Mouse (Mus musculus): ENCODE data around the gene Gm49378. TPM values are rescaled to one million over a fixed set of nuclear protein-coding genes. Genes with fewer than 3 reads are reported as not detected.

The Gm49378 gene
- polyA plus RNA-seq, 1 experiment: 14.1 TPM

- TF ChIP-seq CTCF (IDR thresholded peaks at IDR 0.05; ENCODE audit: low read depth, low read length): no peak
- peaks cover 48% of the 10 kb centered on the region for H3K36me3 ChIP-seq (ENCODE audit: control insufficient read depth, insufficient read depth, low read length, poor library complexity, severe bottlenecking)
- no peaks in the 10 kb centered on the region for H3K9me3 ChIP-seq (replicated peaks; ENCODE audit: control insufficient read depth, insufficient read depth, low read length, poor library complexity, severe bottlenecking)
- no peaks in the 10 kb centered on the region for H3K27me3 ChIP-seq (ENCODE audit: control insufficient read depth, insufficient read depth, low read length, poor library complexity, severe bottlenecking)
- no peak overlapping the region for H3K4me3 ChIP-seq (ENCODE audit: low read depth, low read length)
- H3K4me1 ChIP-seq (ENCODE audit: control insufficient read depth, insufficient read depth, low read length): no peaks in the 10 kb centered on the region
- H3K27ac ChIP-seq (ENCODE audit: insufficient read depth, low read length): no peak overlapping the region
- H3K9ac ChIP-seq (ENCODE audit: low read depth, poor library complexity, severe bottlenecking): no peak overlapping the region
Observed at GRCm38 (mm10) chr14:55598521-55599390, 38.9 kb downstream of the Gm49378 start.

- Histone ChIP-seq H3K27me3 (ENCODE audit: control insufficient read depth, insufficient read depth, low read length, poor library complexity, severe bottlenecking) (no peaks in the 10 kb centered on the region), H3K27ac (ENCODE audit: insufficient read depth, low read length) (no peak overlapping the region), H3K9ac (ENCODE audit: low read depth, poor library complexity, severe bottlenecking) (no peak overlapping the region), H3K4me3 (ENCODE audit: low read depth, low read length) (no peak overlapping the region), H3K36me3 (ENCODE audit: control insufficient read depth, insufficient read depth, low read length, poor library complexity, severe bottlenecking) (peaks cover 38% of the 10 kb centered on the region), H3K9me3 (replicated peaks; ENCODE audit: control insufficient read depth, insufficient read depth, low read length, poor library complexity, severe bottlenecking) (no peaks in the 10 kb centered on the region), H3K4me1 (ENCODE audit: control insufficient read depth, insufficient read depth, low read length) (no peaks in the 10 kb centered on the region)
- TF ChIP-seq CTCF (IDR thresholded peaks at IDR 0.05; ENCODE audit: low read depth, low read length) (no peak), POLR2A (IDR thresholded peaks at IDR 0.05; ENCODE audit: insufficient read depth, low read length) (no peak), EP300 (IDR thresholded peaks at IDR 0.05; ENCODE audit: insufficient read depth, low read depth, low read length) (no peak)
Observed at GRCm38 (mm10) chr14:55596036-55596690, 41.5 kb downstream of the Gm49378 start.

GRCm38 (mm10) chr14:55592226-55592625, 45.5 kb downstream of the Gm49378 start:
- H3K27me3 ChIP-seq (ENCODE audit: control insufficient read depth, insufficient read depth, low read length, poor library complexity, severe bottlenecking): no peaks in the 10 kb centered on the region
- H3K36me3 ChIP-seq (ENCODE audit: control insufficient read depth, insufficient read depth, low read length, poor library complexity, severe bottlenecking): peaks cover 26% of the 10 kb centered on the region
- no peaks in the 10 kb centered on the region for H3K4me1 ChIP-seq (ENCODE audit: control insufficient read depth, insufficient read depth, low read length)
- H3K9me3 ChIP-seq (replicated peaks; ENCODE audit: control insufficient read depth, insufficient read depth, low read length, poor library complexity, severe bottlenecking): no peaks in the 10 kb centered on the region
- no peak for TF ChIP-seq CTCF (IDR thresholded peaks at IDR 0.05; ENCODE audit: low read depth, low read length)
- no peak for TF ChIP-seq EP300 (IDR thresholded peaks at IDR 0.05; ENCODE audit: insufficient read depth, low read depth, low read length)
- no peak for TF ChIP-seq POLR2A (IDR thresholded peaks at IDR 0.05; ENCODE audit: insufficient read depth, low read length)
- no peak overlapping the region for H3K27ac ChIP-seq (ENCODE audit: insufficient read depth, low read length)
- H3K4me3 ChIP-seq (ENCODE audit: low read depth, low read length): peak overlapping the region; percentile 87
- peak overlapping the region; percentile 89 for H3K9ac ChIP-seq (ENCODE audit: low read depth, poor library complexity, severe bottlenecking)

- Histone ChIP-seq H3K4me3 (ENCODE audit: low read depth, low read length) (peak within 1 kb of the TSS; percentile 87), H3K27me3 (ENCODE audit: control insufficient read depth, insufficient read depth, low read length, poor library complexity, severe bottlenecking) (no peaks in the 10 kb centered on the region), H3K27ac (ENCODE audit: insufficient read depth, low read length) (peak within 1 kb of the TSS; percentile 66), H3K9me3 (replicated peaks; ENCODE audit: control insufficient read depth, insufficient read depth, low read length, poor library complexity, severe bottlenecking) (no peaks in the 10 kb centered on the region), H3K36me3 (ENCODE audit: control insufficient read depth, insufficient read depth, low read length, poor library complexity, severe bottlenecking) (peaks cover 18% of the 10 kb centered on the region), H3K9ac (ENCODE audit: low read depth, poor library complexity, severe bottlenecking) (peak within 1 kb of the TSS; percentile 89), H3K4me1 (ENCODE audit: control insufficient read depth, insufficient read depth, low read length) (no peaks in the 10 kb centered on the region)
- no peak for TF ChIP-seq POLR2A (IDR thresholded peaks at IDR 0.05; ENCODE audit: insufficient read depth, low read length)
- TF ChIP-seq CTCF (IDR thresholded peaks at IDR 0.05; ENCODE audit: low read depth, low read length): no peak
- TF ChIP-seq EP300 (IDR thresholded peaks at IDR 0.05; ENCODE audit: insufficient read depth, low read depth, low read length): no peak
Observed at GRCm38 (mm10) chr14:55591331-55591891, 46.3 kb downstream of the Gm49378 start, which contains the start of gene Rnf31. TSS of gene Rnf31 (plus strand) at chr14:55591708.

GRCm38 (mm10) chr14:55590748-55591330, 46.9 kb downstream of the Gm49378 start, which contains the start of gene Psme2:
TSS of gene Psme2 (minus strand) at chr14:55591113.
- Histone ChIP-seq H3K9me3 (replicated peaks; ENCODE audit: control insufficient read depth, insufficient read depth, low read length, poor library complexity, severe bottlenecking) (no peaks in the 10 kb centered on the region), H3K36me3 (ENCODE audit: control insufficient read depth, insufficient read depth, low read length, poor library complexity, severe bottlenecking) (peaks cover 13% of the 10 kb centered on the region), H3K9ac (ENCODE audit: low read depth, poor library complexity, severe bottlenecking) (peak within 1 kb of the TSS; percentile 89), H3K27me3 (ENCODE audit: control insufficient read depth, insufficient read depth, low read length, poor library complexity, severe bottlenecking) (no peaks in the 10 kb centered on the region), H3K4me3 (ENCODE audit: low read depth, low read length) (peak within 1 kb of the TSS; percentile 87), H3K27ac (ENCODE audit: insufficient read depth, low read length) (peak within 1 kb of the TSS; percentile 66), H3K4me1 (ENCODE audit: control insufficient read depth, insufficient read depth, low read length) (no peaks in the 10 kb centered on the region)
- peak; percentile 4 for TF ChIP-seq POLR2A (IDR thresholded peaks at IDR 0.05; ENCODE audit: insufficient read depth, low read length)
- TF ChIP-seq EP300 (IDR thresholded peaks at IDR 0.05; ENCODE audit: insufficient read depth, low read depth, low read length): no peak
- no peak for TF ChIP-seq CTCF (IDR thresholded peaks at IDR 0.05; ENCODE audit: low read depth, low read length)
